Mouse (Mus musculus): ENCODE measurements around the gene Crybg2.

Gene Crybg2

GRCm38 (mm10) chr4:134058908-134059307 lies 1.7 kb upstream of the Crybg2 start:
- DNase-seq, result no peak

GRCm38 (mm10) chr4:134061166-134061830 lies 683 bp downstream of the Crybg2 start:
- DNase-seq, result no peak

GRCm38 (mm10) chr4:134061944-134062446 lies 1.4 kb downstream of the Crybg2 start:
- no peak for DNase-seq

GRCm38 (mm10) chr4:134062561-134062960 lies 1.9 kb downstream of the Crybg2 start:
- DNase-seq, result no peak

- no peak for DNase-seq
Observed at GRCm38 (mm10) chr4:134065431-134066004, 4.9 kb downstream of the Crybg2 start.

- DNase-seq, result no peak
Observed at GRCm38 (mm10) chr4:134067383-134067782, 6.8 kb downstream of the Crybg2 start.

GRCm38 (mm10) chr4:134067833-134068544 lies 7.4 kb downstream of the Crybg2 start:
- DNase-seq, result no peak

- no peak for DNase-seq
Observed at GRCm38 (mm10) chr4:134068793-134069580, 8.4 kb downstream of the Crybg2 start.

- peak; percentile 63 to 67 for DNase-seq
Observed at GRCm38 (mm10) chr4:134078694-134079093, 18.1 kb downstream of the Crybg2 start.

- DNase-seq, result no peak
Observed at GRCm38 (mm10) chr4:134080674-134081073, 20.1 kb downstream of the Crybg2 start.

- DNase-seq, result peak; percentile 55 to 65
Observed at GRCm38 (mm10) chr4:134081730-134082386, 21.2 kb downstream of the Crybg2 start.

- no peak for DNase-seq
Observed at GRCm38 (mm10) chr4:134082460-134082859, 21.8 kb downstream of the Crybg2 start.

- DNase-seq, result no peak
Observed at GRCm38 (mm10) chr4:134084999-134085398, 24.4 kb downstream of the Crybg2 start.

GRCm38 (mm10) chr4:134087412-134087811 lies 26.8 kb downstream of the Crybg2 start:
- peak; percentile 66 to 76 for DNase-seq

- DNase-seq, result no peak
Observed at GRCm38 (mm10) chr4:134089029-134089428, 28.4 kb downstream of the Crybg2 start.

GRCm38 (mm10) chr4:134090521-134091224 lies 30.1 kb downstream of the Crybg2 start:
- DNase-seq, result no peak

- no peak for DNase-seq
Observed at GRCm38 (mm10) chr4:134091225-134091529, 30.6 kb downstream of the Crybg2 start.

- DNase-seq, result peak; percentile 60 to 65
Observed at GRCm38 (mm10) chr4:134092382-134093288, 32.0 kb downstream of the Crybg2 start.

GRCm38 (mm10) chr4:134094004-134094564 lies 33.5 kb downstream of the Crybg2 start:
- DNase-seq, result no peak

GRCm38 (mm10) chr4:134094923-134095547 lies 34.4 kb downstream of the Crybg2 start, which contains the start of gene Cd52:
TSS of gene Cd52 (minus strand) at chr4:134095082.
- DNase-seq, result no peak

Data from cerebellum, postnatal 10 days (tissue).